Mouse (Mus musculus) kidney, adult 2 months (tissue): Measurements from ENCODE around the gene Slc38a4.

Experiments used
- CTCF ChIP-seq: fragments of 200-500 bp; conservative IDR thresholded peaks from 2 replicates; pipeline ENCODE4 v1.5.1; 2011; ENCODE audit warnings: low read depth, mild to moderate bottlenecking, control low read depth, low read length, moderate library complexity, mixed read lengths; ENCODE audit not compliant: insufficient read depth, insufficient read length
- POLR2A ChIP-seq: fragments of 200-500 bp; IDR thresholded peaks from one replicate; pipeline ENCODE4 v1.6.1; 2011; ENCODE audit warnings: low read depth, low read length, control low read depth

- TF ChIP-seq POLR2A (no peak), CTCF (no peak)
Measured at GRCm38 (mm10) chr15:97022764-97023163, 33.0 kb downstream of the Slc38a4 start.
